Mouse (Mus musculus) mouse trophoblast stem cell (cell line): ENCODE results near the gene Kntc1.
"Not testable (repeated sequence)": the region's sequence is repeated elsewhere in the genome, so short reads cannot be mapped to it uniquely, and the experiment has no call there.

Experiments used
- in situ Hi-C, 2 experiments: fragments of 300-500 bp; cut with MseI, MboI; formaldehyde crosslinking; loops; 2 replicates in 1 of 2; 3 replicates in 1 of 2; pipeline ENCODE4 v1.15.1; 2025

Gene Kntc1

DNA sequence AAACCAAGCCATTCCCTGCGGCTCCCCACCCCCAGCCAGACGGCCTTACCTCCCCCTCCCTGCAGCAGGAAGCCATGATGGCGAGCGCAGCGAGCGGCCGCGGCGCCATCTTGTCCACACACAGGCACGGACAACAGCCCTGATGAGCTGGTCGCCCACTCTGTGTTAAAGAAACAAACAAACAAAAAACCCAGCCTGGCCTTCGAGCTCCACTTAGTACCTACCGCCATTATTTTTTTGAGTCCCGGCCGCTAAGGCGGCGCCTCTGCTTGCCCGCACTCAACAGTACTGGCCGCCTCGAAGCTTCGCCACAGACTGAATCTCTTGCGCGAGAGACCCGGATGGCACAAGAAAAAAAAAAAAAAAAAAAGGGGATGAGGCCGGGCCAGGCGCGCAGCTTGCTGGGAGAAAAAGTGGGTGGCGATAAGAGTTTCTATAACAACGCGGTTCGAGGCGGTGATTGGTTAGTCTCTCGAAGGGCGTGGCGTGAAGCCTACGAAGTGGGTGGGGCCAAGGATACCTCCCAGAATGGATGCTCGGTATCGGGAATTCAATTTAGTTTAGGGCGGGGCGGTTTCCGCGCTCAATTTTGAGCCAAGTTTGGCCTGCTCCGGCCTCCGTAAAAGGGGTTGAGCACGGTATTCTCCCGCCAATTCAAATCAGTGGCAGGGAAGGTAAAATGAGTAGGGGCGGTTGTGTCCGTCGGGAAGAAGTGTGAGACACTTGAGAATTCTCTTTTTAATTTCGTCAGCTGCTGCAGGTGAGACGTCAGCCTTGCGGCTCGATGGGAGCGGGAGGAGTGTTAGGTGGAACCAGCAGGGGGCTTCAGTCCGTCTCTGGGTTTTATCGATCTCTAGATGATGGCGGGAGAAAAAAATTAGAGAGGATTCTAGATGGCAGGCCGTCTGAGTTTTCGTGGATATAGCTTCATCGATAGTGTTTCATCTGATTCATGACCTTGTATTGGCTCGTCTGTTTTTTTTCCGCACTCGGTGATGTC, at the start of gene Kntc1, which contains the start of gene Rsrc2:
Kntc1 (plus strand) TSS at position 652 of the 1,000 bp plus-strand sequence.
Rsrc2 (minus strand) TSS at position 350 of the 1,000 bp plus-strand sequence.
- in situ Hi-C loops, result no loop called here

DNA sequence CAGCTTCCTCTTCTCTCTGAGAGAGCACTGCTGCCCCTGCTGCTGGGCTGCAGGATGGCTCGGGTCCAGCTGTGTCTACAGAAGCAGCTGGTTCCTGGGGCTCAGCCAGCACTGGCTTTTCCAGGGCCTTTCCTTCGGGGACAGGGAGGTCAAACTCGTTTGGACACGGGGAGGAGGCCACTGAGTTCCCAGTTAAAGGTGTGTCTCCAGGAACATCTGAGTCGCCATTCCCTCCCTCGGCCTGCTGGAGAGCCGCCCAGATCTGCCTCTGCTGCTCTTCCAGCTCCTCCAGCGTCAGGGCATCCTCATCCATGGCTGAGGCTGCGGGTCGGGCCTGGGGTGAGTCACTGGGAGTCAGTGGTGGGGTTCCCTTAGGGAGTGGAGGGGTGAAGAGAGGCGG, 48.9 kb upstream of the Kntc1 start:
- in situ Hi-C loops, result no loop called here

DNA sequence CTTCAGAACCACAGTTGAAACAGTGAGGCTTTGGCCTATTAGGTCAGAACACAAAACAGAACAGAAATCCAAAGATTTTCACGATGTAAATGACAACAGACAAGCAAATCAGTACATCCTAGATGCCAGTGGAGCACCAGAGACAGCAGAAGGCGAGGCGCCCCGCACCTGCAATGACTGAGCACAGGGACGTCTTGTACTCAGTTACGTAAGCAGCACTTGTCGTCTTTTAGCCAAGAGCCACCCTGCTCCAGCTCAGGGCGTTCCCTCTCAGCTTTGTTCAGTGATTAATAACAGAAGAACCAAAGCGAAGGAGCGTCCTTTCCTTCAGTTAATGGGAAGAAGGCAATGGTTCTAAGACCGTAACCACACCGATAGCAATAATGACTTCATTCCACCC, 40.9 kb upstream of the Kntc1 start:
- in situ Hi-C loops, result no loop called here

DNA sequence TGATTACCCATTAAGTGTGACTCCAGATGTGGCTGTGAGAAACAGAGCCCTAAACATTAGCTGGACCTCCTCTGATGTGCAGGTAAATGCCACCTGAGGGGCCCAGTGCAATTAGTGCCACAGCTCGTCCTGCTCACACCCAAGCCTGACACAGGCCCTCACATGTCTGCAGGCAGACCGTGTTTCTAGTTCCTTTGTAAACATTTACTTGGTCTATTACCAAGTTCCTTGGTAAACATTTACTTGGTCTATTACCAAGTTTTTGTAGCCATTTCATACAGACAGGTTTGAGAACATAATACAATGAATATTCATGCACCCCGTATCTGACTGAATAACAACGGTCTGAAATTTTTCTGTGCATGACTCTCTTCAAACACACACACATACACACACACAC, 39.9 kb upstream of the Kntc1 start:
- in situ Hi-C loops, result no loop called here

DNA sequence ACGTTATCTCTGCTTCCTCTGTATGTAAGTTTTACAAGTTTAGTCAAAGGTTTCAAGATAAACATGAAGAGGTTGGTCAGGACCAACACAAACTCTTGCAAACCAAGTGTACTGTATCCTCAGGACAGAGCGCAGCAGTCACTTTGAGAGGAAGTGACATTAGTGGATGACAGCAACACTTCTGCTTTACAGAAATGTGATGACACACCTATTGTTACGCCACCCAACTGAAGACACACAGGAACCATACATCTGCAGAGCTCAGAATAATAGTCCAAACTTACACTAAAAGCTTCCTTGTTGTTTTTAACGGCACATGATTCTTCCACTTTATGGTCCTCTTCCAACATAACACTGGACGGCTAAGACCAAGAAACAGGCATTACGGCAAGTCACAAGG, 35.7 kb upstream of the Kntc1 start:
- in situ Hi-C loops, result no loop called here

DNA sequence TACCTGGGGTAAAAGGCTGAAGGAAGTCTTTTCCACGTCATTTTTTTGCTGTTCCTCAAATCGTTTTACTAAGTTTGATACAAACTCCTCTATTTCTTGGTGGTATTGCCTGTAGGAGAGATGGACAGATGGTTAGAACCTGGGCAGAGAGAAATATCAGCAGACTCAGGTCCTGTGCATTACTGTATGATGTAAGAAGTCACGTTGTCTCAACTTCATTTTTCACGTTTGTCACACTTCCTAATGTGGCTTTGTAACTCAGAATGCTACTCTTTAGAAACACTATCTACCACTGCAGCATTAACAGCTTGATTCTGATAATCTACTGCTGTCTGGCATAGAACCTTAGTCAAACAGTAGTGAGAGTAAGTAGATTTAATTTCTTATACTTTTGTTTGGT, 34.9 kb upstream of the Kntc1 start:
- in situ Hi-C loops, result no loop called here

DNA sequence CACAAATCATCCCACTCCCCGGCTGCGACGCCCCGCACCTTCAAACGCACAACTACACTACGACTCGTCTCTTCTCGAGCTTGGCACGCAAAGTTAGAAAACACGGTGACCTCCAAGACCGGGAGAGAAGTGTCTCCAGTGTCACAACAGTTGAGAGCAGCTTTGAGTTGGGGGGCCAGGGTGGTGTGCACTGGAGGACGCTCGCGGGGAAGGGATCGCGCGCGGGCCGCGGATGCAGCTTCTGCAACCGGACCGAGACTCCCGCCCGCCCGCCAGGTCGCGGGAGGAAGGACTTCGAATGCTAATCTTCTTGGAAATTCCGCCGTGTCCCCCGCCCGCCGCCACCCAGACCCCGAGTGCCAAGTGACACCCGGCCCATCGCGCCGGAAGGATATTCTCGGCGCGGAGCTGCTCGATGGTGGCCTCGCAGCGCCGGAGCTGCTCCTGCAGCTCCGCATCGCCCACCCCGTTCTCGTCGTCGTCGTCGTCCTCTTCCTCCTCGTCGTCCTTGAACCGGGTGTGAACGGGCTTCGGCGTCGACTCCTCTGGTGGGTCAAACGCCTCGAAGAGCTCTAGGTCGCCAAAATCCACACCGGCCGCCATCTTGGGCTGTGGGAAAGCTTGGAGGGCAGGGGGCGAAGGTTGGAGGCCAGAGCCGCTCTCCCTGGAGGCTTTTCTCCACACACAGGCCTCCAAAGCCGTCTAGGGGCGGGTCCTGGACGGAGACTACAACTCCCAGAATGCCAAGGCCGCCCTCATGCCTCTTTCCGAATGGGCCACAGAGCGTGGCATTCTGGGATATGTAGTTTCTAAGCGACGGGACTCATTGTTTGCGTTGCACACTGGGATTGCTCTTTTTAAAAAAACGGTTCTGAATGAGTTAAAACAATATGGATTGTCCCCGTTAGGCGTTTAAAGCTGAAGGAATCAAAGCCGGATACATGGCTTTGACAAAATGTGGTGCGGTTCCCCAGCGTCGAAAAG, 28.9 kb upstream of the Kntc1 start, which contains the start of gene Zcchc8:
Zcchc8 (minus strand) TSS at position 773 of the 984 bp plus-strand sequence.
- in situ Hi-C loops, result no loop called here

DNA sequence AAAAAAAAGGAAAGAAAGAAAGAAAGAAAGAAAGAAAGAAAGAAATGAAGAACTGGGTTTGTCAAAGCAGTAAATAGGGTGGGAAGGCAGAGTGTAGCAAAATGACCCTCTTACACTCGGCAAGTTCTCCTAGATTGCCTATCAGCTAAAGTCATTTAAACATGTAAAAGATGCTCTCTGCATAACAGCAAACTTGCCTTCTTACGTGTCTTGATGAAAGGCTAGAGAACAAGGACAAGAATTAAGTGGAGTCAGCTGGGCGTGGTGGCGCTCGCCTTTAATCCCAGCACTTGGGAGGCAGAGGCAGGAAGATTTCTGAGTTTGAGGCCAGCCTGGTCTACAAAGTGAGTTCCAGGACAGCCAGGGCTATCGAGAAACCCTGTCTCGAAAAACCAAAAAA, 25.7 kb upstream of the Kntc1 start:
- in situ Hi-C loops, result not testable (repeated sequence)

DNA sequence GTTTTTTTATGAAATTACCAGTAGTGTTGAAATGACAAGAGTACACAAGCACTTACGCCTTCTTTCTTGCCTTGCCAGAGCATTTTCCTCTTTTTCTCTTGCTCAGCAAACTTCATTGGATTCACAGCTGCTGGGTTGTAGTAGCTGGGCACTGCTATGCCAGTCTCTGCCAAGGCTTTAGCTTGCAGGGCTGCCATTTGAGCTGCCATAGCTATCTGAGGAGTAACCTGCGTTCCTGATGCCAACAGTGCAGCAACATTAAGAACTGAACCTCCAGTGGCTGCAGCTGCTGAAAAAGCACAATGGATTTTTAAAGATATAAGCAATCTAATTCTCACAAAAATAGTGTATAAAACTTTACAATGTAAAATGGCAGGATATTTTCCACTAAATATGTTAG, 18.5 kb upstream of the Kntc1 start:
- in situ Hi-C loops, result no loop called here

DNA sequence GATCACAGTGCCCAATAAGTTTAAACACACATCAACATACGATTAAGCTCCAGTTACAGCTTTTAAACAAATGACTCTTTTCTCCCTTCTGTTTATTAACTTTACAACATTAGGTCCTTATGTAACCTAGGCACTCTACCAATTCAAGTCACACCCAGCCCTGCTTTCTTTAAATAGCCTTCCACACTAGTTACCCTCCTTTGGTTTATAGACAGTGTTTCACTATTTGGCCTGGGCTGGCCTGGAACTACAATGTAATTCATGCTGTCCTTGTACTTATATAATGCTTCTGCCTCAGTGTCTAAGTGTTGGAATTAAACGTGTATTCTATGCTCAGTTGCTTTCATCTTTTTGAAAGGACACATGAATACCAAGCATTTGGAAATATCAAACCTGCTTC, 5.2 kb upstream of the Kntc1 start:
- in situ Hi-C loops, result no loop called here

DNA sequence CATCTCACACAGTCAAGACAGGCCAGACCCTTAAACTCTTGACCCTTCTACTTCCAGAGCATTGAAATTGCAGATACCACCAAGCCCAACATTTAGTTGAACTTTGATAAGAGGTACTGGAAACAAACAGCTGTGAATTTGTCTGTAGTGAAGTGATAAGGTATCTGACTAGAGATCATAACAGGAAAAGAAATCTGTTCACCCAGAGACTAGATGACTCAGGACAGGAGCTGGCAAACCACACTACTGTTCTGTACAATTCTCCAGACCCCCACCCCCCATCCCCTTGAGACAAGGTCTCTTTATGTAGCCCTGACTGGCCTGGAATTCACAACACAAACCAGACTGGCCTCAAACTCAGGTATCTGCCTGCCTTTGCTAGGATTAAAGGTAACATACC, 3.3 kb upstream of the Kntc1 start:
- in situ Hi-C loops, result no loop called here

DNA sequence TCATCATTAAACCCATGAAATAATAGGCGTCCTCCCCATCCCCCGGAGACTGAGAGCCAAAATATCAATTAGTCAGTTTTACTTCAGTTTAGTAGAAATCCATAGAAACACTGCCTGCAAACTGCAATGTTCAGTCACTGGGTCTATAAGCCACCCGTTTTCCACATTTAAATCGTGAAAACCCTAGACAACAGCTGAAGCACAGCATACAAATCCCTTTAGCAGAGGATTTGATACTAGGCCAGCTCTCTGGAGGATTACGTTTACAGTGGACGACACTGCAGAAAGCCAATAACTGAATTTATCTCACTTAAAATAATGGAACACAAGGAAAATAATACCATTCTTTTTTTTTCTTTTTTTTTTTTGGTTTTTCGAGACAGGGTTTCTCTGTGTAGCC, 1.9 kb upstream of the Kntc1 start:
- in situ Hi-C loops, result no loop called here

DNA sequence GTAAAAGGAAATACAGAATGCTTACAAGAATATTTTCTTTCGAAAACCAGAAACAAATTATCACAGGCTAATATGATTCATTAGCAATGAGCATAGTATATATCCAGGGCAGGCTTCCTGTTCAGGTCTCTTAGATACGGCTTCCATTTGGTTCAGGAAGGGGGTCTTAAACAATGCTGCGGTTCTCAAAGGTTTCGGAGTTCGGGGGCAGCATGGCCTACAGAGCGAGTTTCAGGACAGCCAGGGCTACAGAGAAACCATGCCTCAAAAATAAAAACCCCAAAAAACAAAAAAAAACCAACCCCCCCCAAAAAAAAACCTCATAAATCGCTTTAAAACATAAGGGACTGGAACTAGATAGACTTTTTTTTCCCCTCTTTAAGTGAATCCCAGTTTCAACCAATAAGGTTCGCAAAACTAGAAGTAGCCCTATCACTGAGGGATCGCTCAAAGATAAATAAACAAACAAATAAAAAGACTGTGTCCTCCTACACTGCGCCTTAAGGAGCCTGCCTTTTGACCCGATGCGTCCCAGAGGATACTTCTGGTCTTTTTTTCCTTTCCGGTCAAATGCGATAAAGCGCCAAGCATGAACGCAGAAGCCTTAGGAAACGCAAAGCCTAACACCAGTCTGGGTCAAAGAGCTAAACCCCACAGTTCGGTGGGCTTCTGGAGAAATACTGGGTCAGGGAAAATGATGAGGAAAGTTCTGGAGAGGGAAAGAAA, 1.0 kb upstream of the Kntc1 start:
- in situ Hi-C loops, result no loop called here

DNA sequence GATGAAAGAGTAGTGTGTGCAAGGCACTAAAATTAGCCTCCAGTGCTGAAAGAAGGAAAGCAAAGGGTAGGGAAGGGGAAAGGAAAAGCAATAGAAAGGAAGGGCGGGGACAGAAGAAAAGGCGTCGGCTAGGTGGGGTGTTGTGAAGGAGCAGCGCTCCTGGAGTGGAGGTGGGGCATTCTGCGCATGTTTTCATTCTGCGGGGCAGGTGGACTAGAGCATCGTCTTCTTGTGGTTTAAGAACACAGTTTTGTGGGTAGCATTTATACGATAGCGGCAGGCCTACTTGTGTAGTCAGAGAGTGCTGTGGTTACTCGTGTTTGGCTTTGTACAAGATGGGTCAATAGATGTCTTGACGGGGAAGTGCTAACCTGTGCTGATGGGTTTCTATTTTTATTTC, 16.0 kb downstream of the Kntc1 start:
- in situ Hi-C loops, result no loop called here

DNA sequence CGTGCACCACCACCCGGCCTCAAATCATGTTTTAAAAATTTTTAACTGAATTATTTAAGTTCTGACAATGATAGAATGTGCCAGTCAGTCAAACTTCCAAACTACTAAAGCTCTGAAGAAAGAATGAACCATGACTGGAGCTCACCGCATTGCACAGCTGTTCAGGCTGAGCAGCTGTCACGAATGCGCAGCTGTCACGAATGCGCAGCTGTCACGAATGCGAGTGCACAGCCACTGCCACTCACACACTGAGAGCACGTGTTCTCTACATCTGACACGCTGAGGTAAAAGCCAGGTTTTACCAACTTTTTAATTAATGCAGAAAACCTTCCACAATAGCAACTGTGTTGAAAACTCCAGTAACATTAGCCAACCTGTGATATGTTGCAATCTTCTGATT, 16.9 kb downstream of the Kntc1 start:
- in situ Hi-C loops, result not testable (repeated sequence)

DNA sequence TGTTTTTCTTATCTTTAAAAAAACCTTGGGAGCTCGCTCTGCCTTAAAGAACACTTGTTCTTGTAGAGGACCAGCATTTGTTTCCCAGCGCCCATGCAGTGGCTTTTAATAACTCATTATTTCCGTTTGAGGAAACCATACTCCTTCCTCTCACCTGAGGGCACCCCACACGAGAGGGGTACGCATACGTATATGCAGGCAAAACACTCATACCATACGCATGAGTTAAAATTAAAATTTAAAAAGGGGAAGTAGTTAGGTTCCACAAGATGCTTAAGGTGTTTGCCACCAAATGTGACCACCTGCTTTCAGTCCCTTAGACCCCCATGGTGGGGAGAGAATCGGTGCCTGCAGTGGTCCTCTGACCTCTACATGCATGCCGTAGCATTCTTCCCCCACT, 23.9 kb downstream of the Kntc1 start:
- in situ Hi-C loops, result no loop called here

DNA sequence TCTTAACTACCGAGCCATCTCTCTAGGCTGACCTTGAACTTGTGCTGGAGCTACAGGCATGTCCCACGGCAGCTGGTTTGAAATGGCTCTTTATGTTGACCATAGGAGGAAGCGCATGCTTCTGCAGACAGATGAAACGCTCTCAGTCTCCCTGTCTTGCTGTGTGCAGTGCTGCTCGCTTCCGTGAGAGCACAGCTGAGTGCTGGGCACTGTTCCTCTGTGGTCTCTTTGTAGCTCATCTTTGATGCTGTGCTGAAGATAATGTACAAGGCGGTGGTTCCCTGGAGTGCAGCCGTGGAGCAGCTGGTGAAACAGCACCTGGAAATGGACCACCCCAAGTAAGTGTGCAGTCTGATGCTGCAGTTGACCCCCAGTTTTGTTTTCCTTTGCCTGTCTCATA, 31.2 kb downstream of the Kntc1 start:
- in situ Hi-C loops, result no loop called here

DNA sequence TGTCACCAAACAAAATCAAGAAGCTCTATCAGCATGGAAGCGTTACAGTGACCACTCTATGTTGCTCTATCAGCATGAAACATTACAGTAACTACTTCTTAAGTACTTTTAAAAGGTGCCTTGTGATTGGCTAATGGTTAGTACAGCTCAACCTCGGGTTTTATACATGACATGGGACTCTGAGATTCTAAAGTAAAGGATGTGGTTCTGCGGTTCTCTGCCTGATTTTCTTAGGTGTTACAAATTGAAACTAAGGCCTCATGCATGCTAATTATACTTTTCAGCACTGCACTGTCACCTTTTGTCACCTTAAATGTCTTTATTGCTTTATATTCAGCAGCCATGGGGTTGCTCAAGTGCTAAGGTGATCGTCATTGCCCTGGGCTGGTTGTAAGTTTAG, 32.3 kb downstream of the Kntc1 start:
- in situ Hi-C loops, result no loop called here

DNA sequence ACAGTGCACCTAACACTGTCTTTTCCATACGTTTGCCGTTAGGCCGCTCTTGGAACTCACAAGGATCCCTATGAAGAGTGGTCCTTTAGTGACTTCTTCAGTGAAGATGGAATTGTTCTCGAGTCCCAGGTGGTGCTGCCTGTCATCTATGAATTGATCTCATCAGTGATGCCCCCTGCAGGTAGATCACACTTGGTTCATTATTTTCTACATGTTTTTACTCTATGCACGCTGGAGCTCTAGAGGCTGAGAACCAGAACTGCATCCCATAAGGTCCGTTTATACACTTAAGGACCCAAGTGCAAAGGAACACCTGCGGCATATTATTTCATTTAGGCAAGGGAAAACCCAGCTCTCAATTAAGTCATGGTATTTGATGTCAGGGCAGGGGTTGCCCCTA, 39.5 kb downstream of the Kntc1 start:
- in situ Hi-C loops, result no loop called here

DNA sequence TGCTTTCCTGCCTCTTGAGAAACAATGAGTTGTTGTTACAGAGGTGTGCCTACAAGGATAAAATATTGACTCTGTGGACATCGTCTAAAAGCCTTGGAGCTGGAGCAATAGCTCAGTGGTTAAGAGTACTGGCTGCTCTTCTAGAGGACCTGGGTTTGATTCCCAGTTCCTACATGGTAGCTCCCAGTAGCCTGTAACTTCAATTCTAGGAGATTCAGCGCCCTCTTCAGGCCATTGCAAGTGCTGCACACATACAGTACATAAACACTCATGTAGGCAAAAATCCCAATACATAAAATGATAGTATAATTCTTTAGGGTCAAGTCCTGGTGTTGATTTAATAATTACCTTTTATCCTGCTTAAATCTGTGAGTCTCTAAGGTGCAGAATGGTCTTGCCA, 43.6 kb downstream of the Kntc1 start:
- in situ Hi-C loops, result no loop called here

DNA sequence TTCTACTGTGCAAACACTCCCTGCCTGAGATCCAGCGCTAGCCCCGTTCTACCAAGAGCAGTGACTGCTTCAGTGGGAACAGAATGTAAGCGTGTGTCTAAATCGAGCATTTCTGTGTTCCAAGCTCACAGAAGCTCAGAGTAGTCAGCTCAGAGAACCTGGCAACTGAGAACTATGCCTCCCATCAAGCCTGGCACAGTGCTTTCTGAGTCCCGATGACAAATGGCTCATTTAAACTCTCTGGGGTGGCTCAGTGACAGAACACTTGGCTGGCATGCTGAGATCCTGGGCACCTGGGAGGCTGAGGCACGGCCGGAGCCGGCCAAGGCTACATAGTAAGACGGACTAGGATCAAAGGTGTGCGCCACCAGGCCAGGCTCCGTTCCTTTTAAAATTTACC, 56.8 kb downstream of the Kntc1 start:
- in situ Hi-C loops, result no loop called here

DNA sequence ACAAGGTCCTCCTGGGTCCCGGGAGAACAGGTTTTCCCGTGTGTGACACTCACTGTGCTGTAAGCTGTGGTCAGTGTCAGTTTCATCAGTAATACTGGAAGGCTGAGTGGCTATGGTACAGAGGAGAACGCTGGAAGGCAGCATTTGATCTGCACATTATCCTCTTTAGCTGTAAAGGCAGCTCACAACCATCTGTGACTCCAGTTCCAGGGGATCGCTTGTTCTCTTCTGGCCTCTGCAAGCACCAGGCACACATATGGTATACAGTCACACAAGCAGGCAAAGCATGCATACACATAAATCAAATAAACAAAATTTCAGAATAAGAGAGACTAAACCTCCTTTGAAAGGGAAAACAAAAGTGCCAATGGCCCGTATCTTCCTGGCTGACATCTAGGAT, 59.0 kb downstream of the Kntc1 start:
- in situ Hi-C loops, result no loop called here
